Mouse (Mus musculus) adrenal gland, postnatal 25 days (tissue): ENCODE results near the gene Tsr1. TPM values are rescaled to one million over a fixed set of nuclear protein-coding genes. Genes with fewer than 3 reads are reported as not detected.
A peak's percentile ranks its signal among the peaks of the same experiment; 100 is the strongest.

ENCODE experiments used
- DNase-seq: peaks from one replicate; pipeline ENCODE4 v3.0.0; 2021; ENCODE audit warnings: mixed read lengths
- long read RNA-seq: library from polyadenylated mRNA; stranded (forward); transcript quantifications from one replicate; pipeline ENCODE4 v2.0.0, GENCODE M21; 2021
- total RNA-seq: library from RNA; stranded (reverse); gene quantifications from 2 replicates; pipeline ENCODE4 v1.2.3, GENCODE M21; 2021

Gene Tsr1
- total RNA-seq, result 32.6 and 40.9 TPM in 2 replicates
- long read RNA-seq, transcript Tsr1-201 (15 exons, 3,389 nt), result major isoform, 20 of 33 reads
- long read RNA-seq, partial matches to known transcripts, result 12 of 33 reads
- long read RNA-seq, other reads (novel, unspliced or antisense), result 1 of 33 reads

GRCm38 (mm10) chr11:74897678-74898516 lies at the start of gene Tsr1:
Tsr1 (plus strand) TSS chr11:74898071.
- DNase-seq, result peak; percentile 91

GRCm38 (mm10) chr11:74850998-74851661 lies 46.7 kb upstream of the Tsr1 start:
- no peak for DNase-seq

GRCm38 (mm10) chr11:74857756-74858155 lies 40.1 kb upstream of the Tsr1 start:
- DNase-seq, result no peak

- DNase-seq, result no peak
Measured at GRCm38 (mm10) chr11:74862129-74862528, 35.7 kb upstream of the Tsr1 start.

GRCm38 (mm10) chr11:74863471-74863870 lies 34.4 kb upstream of the Tsr1 start:
- no peak for DNase-seq

GRCm38 (mm10) chr11:74864421-74864820 lies 33.5 kb upstream of the Tsr1 start:
- no peak for DNase-seq

GRCm38 (mm10) chr11:74865252-74865651 lies 32.6 kb upstream of the Tsr1 start:
- DNase-seq, result no peak

- peak; percentile 55 for DNase-seq
Measured at GRCm38 (mm10) chr11:74866640-74867039, 31.2 kb upstream of the Tsr1 start.

GRCm38 (mm10) chr11:74867181-74867580 lies 30.7 kb upstream of the Tsr1 start:
- peak; percentile 74 for DNase-seq

- peak; percentile 50 for DNase-seq
Measured at GRCm38 (mm10) chr11:74868046-74868760, 29.7 kb upstream of the Tsr1 start.

- DNase-seq, result no peak
Measured at GRCm38 (mm10) chr11:74869603-74870002, 28.3 kb upstream of the Tsr1 start.

- DNase-seq, result no peak
Measured at GRCm38 (mm10) chr11:74870544-74870943, 27.3 kb upstream of the Tsr1 start.

GRCm38 (mm10) chr11:74870991-74871622 lies 26.8 kb upstream of the Tsr1 start:
- DNase-seq, result peak; percentile 40

GRCm38 (mm10) chr11:74874630-74875029 lies 23.2 kb upstream of the Tsr1 start:
- no peak for DNase-seq

GRCm38 (mm10) chr11:74876801-74877200 lies 21.1 kb upstream of the Tsr1 start:
- DNase-seq, result peak; percentile 29

- DNase-seq, result no peak
Measured at GRCm38 (mm10) chr11:74880999-74881398, 16.9 kb upstream of the Tsr1 start.

- DNase-seq, result no peak
Measured at GRCm38 (mm10) chr11:74881979-74882378, 15.9 kb upstream of the Tsr1 start.

GRCm38 (mm10) chr11:74883098-74883497 lies 14.8 kb upstream of the Tsr1 start:
- DNase-seq, result peak; percentile 49

- no peak for DNase-seq
Measured at GRCm38 (mm10) chr11:74894619-74895018, 3.3 kb upstream of the Tsr1 start.

GRCm38 (mm10) chr11:74895980-74896900 lies 1.6 kb upstream of the Tsr1 start:
- DNase-seq, result peak; percentile 82
